Mouse (Mus musculus): ENCODE data around the gene V1rd19. TPM values are rescaled to one million over a fixed set of nuclear protein-coding genes. Genes with fewer than 3 reads are reported as not detected.
"Not testable (repeated sequence)": the region's sequence is repeated elsewhere in the genome, so short reads cannot be mapped to it uniquely, and the experiment has no call there.

V1rd19 gene
- polyA plus RNA-seq (2015; fragmentation: Nextera tagmentation; extraction: Ambion mirVana), result not detected in 2 replicates

DNA sequence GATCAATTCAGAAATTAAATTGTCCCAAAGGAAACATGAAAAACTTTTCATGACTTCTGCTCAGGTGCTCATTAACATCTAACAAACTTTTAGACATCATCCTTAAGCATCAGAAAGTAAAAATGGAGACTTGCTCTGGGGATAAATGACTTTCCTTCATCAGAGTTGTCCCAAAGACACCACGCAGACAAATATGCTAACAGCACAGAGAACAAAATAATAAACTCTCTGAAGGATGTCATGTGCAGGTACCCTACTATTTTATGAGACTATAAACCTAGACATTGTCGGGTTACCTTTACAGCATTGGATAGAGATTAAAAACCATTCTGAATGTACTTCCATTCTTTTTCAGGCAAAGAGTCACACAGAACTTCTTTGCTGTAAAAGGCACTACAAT lies at the start of gene V1rd19:
TSS of gene V1rd19 (plus strand) at position 301 of the 400 bp plus-strand sequence.
- peaks cover 3% of the 10 kb centered on the region; the same call in 1 of the 2 replicates for H3K9me3 ChIP-seq (replicated peaks)
- ATAC-seq (ENCODE audit: low FRiP score), result no peak
- no peak within 1 kb of the TSS for H3K4me2 ChIP-seq
- 66% methylated on average over 2 of the region's 2 CpGs for WGBS
- no peaks in the 10 kb centered on the region for H3K36me3 ChIP-seq
- no peak within 1 kb of the TSS for H3K27ac ChIP-seq (replicated peaks)
- no peak within 1 kb of the TSS for H3K9ac ChIP-seq (replicated peaks)
- no peaks in the 10 kb centered on the region for H3K4me1 ChIP-seq
- H3K4me3 ChIP-seq (replicated peaks), result no peak within 1 kb of the TSS
- no peaks in the 10 kb centered on the region for H3K27me3 ChIP-seq (replicated peaks)

DNA sequence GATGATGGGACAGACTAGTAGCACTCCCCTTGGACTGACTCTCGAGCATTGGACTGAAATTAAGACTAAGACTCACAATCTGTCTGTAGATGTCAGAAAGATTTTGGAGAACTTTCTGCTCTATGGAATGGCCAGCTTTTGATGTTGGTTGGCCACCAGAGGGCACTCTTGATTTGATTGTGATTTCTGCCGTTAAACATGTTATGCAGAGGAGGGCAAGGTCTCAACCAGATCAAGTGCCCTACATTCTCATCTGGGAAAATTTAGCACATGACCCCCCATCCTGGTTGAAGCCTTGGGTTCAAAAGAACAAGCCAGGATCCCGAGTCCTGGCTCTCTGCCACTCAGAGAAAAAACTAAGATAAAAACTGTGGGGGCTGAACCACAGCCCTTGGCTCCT lies 33.4 kb upstream of the V1rd19 start:
- not testable (repeated sequence) for H3K4me1 ChIP-seq; H3K4me3 ChIP-seq (replicated peaks); H3K27me3 ChIP-seq (replicated peaks); H3K36me3 ChIP-seq; H3K27ac ChIP-seq (replicated peaks); H3K9ac ChIP-seq (replicated peaks); ATAC-seq (ENCODE audit: low FRiP score); H3K4me2 ChIP-seq
- H3K9me3 ChIP-seq (replicated peaks), result peaks cover 12% of the 10 kb centered on the region; the same call in 1 of the 2 replicates
- WGBS, result 57% methylated on average over 3 of the region's 3 CpGs

DNA sequence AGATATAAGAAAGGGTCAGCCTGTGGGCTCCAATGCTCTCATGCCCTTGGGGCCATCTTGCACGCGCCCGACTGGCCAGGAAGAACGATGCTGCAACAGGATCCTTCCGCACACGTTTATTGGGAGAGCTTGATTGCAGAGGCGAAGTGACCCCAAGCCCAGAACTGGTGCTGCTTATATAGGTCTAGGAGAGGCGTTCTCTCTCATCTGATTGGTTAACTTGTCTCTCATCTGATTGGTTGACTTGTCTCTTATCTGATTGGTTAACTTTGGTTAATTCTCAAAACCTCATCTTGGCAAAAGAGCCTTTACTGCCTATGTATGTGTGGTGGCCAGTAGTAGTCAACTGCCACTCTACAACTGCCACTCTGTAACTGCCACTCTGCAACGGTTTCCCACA lies 27.2 kb upstream of the V1rd19 start, which contains the start of gene Vmn1r181:
TSS of gene Vmn1r181 (plus strand) at position 301 of the 400 bp plus-strand sequence.
- H3K4me1 ChIP-seq; H3K4me3 ChIP-seq (replicated peaks); H3K9ac ChIP-seq (replicated peaks); H3K27me3 ChIP-seq (replicated peaks); ATAC-seq (ENCODE audit: low FRiP score); H3K4me2 ChIP-seq; H3K36me3 ChIP-seq; H3K27ac ChIP-seq (replicated peaks): not testable (repeated sequence)
- peaks cover 24% of the 10 kb centered on the region for H3K9me3 ChIP-seq (replicated peaks)
- 86% methylated on average over 9 of the region's 9 CpGs for WGBS

DNA sequence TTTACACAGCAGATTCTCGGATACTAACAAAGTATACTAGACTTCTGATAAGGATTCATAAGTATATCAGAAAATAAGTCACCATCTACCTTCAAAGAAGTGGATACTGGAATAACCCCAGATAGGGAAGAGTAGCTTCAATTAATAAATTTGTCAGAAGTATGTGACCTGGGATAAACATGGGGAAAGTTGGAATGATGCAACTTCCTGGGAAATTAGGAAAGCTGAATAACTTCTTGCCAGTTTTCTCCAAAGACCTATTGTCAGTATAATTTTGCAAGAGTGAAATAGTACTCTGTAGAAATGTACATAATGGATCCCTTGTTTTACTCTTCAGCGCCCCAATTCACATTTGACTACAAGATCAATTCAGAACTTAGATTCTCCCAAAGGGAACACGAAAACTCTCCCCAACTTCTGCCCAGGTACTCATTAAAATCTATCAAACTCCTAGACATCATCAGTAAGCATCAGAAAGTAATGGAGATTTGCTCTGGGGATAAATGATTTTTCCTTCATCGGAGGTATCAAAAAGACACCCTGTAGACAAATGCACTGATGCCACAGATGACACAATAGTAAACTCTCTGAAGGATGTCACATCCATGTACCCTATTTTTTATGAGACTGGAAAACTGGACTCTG lies 51.3 kb downstream of the V1rd19 start, which contains the start of gene Vmn1r183:
TSS of gene Vmn1r183 (plus strand) at position 595 of the 645 bp plus-strand sequence.
- Histone ChIP-seq H3K27ac (replicated peaks) (no peak within 1 kb of the TSS), H3K9ac (replicated peaks) (no peak within 1 kb of the TSS), H3K36me3 (no peaks in the 10 kb centered on the region), H3K4me1 (no peaks in the 10 kb centered on the region), H3K4me3 (replicated peaks) (no peak within 1 kb of the TSS), H3K9me3 (replicated peaks) (0 out of 2 replicates have a peak, but pooled peaks cover 3% of the 10 kb centered on the region), H3K4me2 (no peak within 1 kb of the TSS), H3K27me3 (replicated peaks) (no peaks in the 10 kb centered on the region)
- no peak for ATAC-seq (ENCODE audit: low FRiP score)
- 79% methylated on average over 4 of the region's 4 CpGs for WGBS

Other genes with a start within 250 kb of the V1rd19 start
- gene Vmn1r174, start 249.4 kb upstream of the V1rd19 start, polyA plus RNA-seq (2015; fragmentation: Nextera tagmentation; extraction: Ambion mirVana), result not detected in 2 replicates
- gene Vmn1r175, start 191.0 kb upstream of the V1rd19 start, polyA plus RNA-seq (2015; fragmentation: Nextera tagmentation; extraction: Ambion mirVana), result not detected in 2 replicates
- gene Vmn1r176, start 164.3 kb upstream of the V1rd19 start, polyA plus RNA-seq (2015; fragmentation: Nextera tagmentation; extraction: Ambion mirVana), result not detected in 2 replicates
- gene Vmn1r177, start 135.2 kb upstream of the V1rd19 start, polyA plus RNA-seq (2015; fragmentation: Nextera tagmentation; extraction: Ambion mirVana), result not detected in 2 replicates
- gene Vmn1r178, start 109.7 kb upstream of the V1rd19 start, polyA plus RNA-seq (2015; fragmentation: Nextera tagmentation; extraction: Ambion mirVana), result not detected in 2 replicates
- gene Vmn1r179, start 74.7 kb upstream of the V1rd19 start, polyA plus RNA-seq (2015; fragmentation: Nextera tagmentation; extraction: Ambion mirVana), result not detected in 2 replicates
- gene Vmn1r180, start 51.1 kb upstream of the V1rd19 start, polyA plus RNA-seq (2015; fragmentation: Nextera tagmentation; extraction: Ambion mirVana), result not detected in 2 replicates
- gene Vmn1r181, start 27.1 kb upstream of the V1rd19 start, polyA plus RNA-seq (2015; fragmentation: Nextera tagmentation; extraction: Ambion mirVana), result not detected in 2 replicates
- gene Vmn1r183, start 51.6 kb downstream of the V1rd19 start, polyA plus RNA-seq (2015; fragmentation: Nextera tagmentation; extraction: Ambion mirVana), result not detected in 2 replicates
- gene Zfp180, start 80.2 kb downstream of the V1rd19 start, polyA plus RNA-seq (2015; fragmentation: Nextera tagmentation; extraction: Ambion mirVana), result 31.6 and 33.4 TPM in 2 replicates
- gene Zfp112, start 110.6 kb downstream of the V1rd19 start, polyA plus RNA-seq (2015; fragmentation: Nextera tagmentation; extraction: Ambion mirVana), result 10.4 and 12.2 TPM in 2 replicates
- 24.4 and 24.7 TPM in 2 replicates for gene Zfp235, start 132.5 kb downstream of the V1rd19 start, polyA plus RNA-seq (2015; fragmentation: Nextera tagmentation; extraction: Ambion mirVana)
- 5.3 and 6.2 TPM in 2 replicates for gene Zfp114, start 173.4 kb downstream of the V1rd19 start, polyA plus RNA-seq (2015; fragmentation: Nextera tagmentation; extraction: Ambion mirVana)
- 5.1 and 5.9 TPM in 2 replicates for gene Zfp111, start 209.8 kb downstream of the V1rd19 start, polyA plus RNA-seq (2015; fragmentation: Nextera tagmentation; extraction: Ambion mirVana)
- gene Zfp109, start 235.9 kb downstream of the V1rd19 start, polyA plus RNA-seq (2015; fragmentation: Nextera tagmentation; extraction: Ambion mirVana), result 4.4 and 4.5 TPM in 2 replicates